Mouse (Mus musculus): ENCODE measurements around the gene Gm28510.
"Not testable (repeated sequence)": the region's sequence is repeated elsewhere in the genome, so short reads cannot be mapped to it uniquely, and the experiment has no call there.

The Gm28510 gene

GRCm38 (mm10) chrY:10412437-10412836 is at the start of gene Gm28510:
TSS of gene Gm28510 (plus strand) at chrY:10412737.
- not testable (repeated sequence) for TF ChIP-seq GATA4 (IDR thresholded peaks at IDR 0.05; ENCODE audit: insufficient replicate concordance, low read length)
